Mouse (Mus musculus): ENCODE data around the gene Cmklr1. TPM values are rescaled to one million over a fixed set of nuclear protein-coding genes. Genes with fewer than 3 reads are reported as not detected.

The Cmklr1 gene
- total and polyA plus RNA-seq, 3 experiments: 22.0 to 42.0 (median 28.5) TPM

DNA sequence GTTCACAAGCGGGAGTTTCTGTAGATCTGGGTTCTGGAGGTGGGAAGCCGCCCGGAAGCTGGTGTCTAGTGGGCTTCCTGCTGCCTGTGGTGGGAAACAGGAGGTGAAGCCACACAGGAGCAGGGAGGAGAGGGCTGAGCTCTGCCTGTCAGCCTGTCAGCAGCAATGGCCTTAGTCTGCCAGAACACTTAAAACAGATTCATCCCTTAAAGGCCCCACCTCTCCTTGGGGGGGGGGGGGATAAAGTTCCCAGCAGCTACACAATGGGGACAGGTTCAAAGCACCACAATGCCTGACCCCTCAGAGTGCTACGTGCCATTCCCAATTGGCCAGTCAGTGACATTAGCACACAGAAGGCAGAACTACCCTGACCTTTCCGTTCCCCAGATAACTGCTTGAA lies 2.0 kb upstream of the Cmklr1 start:
- H3K27ac ChIP-seq: no peak overlapping the region
- no peaks in the 10 kb centered on the region for H3K79me2 ChIP-seq (replicated peaks; ENCODE audit: control insufficient read depth, insufficient read depth, low read length)
- peaks cover 8% of the 10 kb centered on the region for H3K4me1 ChIP-seq (ENCODE audit: control insufficient read depth, insufficient read depth, low read length)
- no peaks in the 10 kb centered on the region for H3K27me3 ChIP-seq (ENCODE audit: control insufficient read depth, insufficient read depth, low read length)
- no peak overlapping the region for H3K9ac ChIP-seq (ENCODE audit: low read depth, low read length)
- intact Hi-C loops (cut with DNase I): loop anchor here (5.0 kb wide), 1 partner anchor 45 kb away; no protein-coding TSS in a partner anchor
- 22% methylated on average over 5 of the region's 5 CpGs for WGBS
- H3K4me3 ChIP-seq: no peak overlapping the region
- no peaks in the 10 kb centered on the region for H3K36me3 ChIP-seq (ENCODE audit: control insufficient read depth, insufficient read depth, low read length)
- peak in 1 of 2 experiments; percentile 24 for DNase-seq
- no peak for TF ChIP-seq EP300 (IDR thresholded peaks at IDR 0.05; ENCODE audit: insufficient read depth, low read depth, low read length)
- TF ChIP-seq POLR2A (IDR thresholded peaks at IDR 0.05; ENCODE audit: insufficient read depth, low read depth, low read length): no peak
- TF ChIP-seq CTCF (IDR thresholded peaks at IDR 0.05): no peak

- peak overlapping the region; percentile 42 for H3K4me3 ChIP-seq
- 60% methylated on average over 5 of the region's 5 CpGs for WGBS
- no peaks in the 10 kb centered on the region for H3K27me3 ChIP-seq (ENCODE audit: control insufficient read depth, insufficient read depth, low read length)
- intact Hi-C loops (cut with DNase I): loop anchor here (2.0 kb wide), 1 partner anchor 14 kb away; no protein-coding TSS in a partner anchor
- peaks cover 8% of the 10 kb centered on the region for H3K4me1 ChIP-seq (ENCODE audit: control insufficient read depth, insufficient read depth, low read length)
- peak overlapping the region; percentile 43 for H3K9ac ChIP-seq (ENCODE audit: low read depth, low read length)
- TF ChIP-seq CTCF (IDR thresholded peaks at IDR 0.05): no peak
- TF ChIP-seq EP300 (IDR thresholded peaks at IDR 0.05; ENCODE audit: insufficient read depth, low read depth, low read length): peak; percentile 46; the same call in 1 of the 2 replicates
- TF ChIP-seq POLR2A (IDR thresholded peaks at IDR 0.05; ENCODE audit: insufficient read depth, low read depth, low read length): 0 out of 2 replicates have a peak, but pooled peaks have one; percentile 23
- H3K27ac ChIP-seq: peak overlapping the region; percentile 78
- no peaks in the 10 kb centered on the region for H3K36me3 ChIP-seq (ENCODE audit: control insufficient read depth, insufficient read depth, low read length)
- DNase-seq: peak in 1 of 2 experiments; percentile 37
- H3K79me2 ChIP-seq (replicated peaks; ENCODE audit: control insufficient read depth, insufficient read depth, low read length): no peaks in the 10 kb centered on the region
These were observed 1.5 kb downstream of the Cmklr1 start for GRCm38 (mm10) chr5:113648647-113649211.

- Histone ChIP-seq H3K79me2 (replicated peaks; ENCODE audit: control insufficient read depth, insufficient read depth, low read length) (no peaks in the 10 kb centered on the region), H3K27me3 (ENCODE audit: control insufficient read depth, insufficient read depth, low read length) (no peaks in the 10 kb centered on the region), H3K4me1 (ENCODE audit: control insufficient read depth, insufficient read depth, low read length) (peaks cover 11% of the 10 kb centered on the region), H3K4me3 (no peak overlapping the region), H3K9ac (ENCODE audit: low read depth, low read length) (no peak overlapping the region), H3K36me3 (ENCODE audit: control insufficient read depth, insufficient read depth, low read length) (no peaks in the 10 kb centered on the region), H3K27ac (no peak overlapping the region)
- WGBS: 78% methylated on average over 8 of the region's 8 CpGs
- no peak for TF ChIP-seq CTCF (IDR thresholded peaks at IDR 0.05)
- TF ChIP-seq POLR2A (IDR thresholded peaks at IDR 0.05; ENCODE audit: insufficient read depth, low read depth, low read length): 0 out of 2 replicates have a peak, but pooled peaks have one; percentile 26
- TF ChIP-seq EP300 (IDR thresholded peaks at IDR 0.05; ENCODE audit: insufficient read depth, low read depth, low read length): no peak
- intact Hi-C loops (cut with DNase I): no loop called here
- DNase-seq: peak in 1 of 2 experiments; percentile 25
These were observed 3.1 kb downstream of the Cmklr1 start for GRCm38 (mm10) chr5:113647141-113647540.

DNA sequence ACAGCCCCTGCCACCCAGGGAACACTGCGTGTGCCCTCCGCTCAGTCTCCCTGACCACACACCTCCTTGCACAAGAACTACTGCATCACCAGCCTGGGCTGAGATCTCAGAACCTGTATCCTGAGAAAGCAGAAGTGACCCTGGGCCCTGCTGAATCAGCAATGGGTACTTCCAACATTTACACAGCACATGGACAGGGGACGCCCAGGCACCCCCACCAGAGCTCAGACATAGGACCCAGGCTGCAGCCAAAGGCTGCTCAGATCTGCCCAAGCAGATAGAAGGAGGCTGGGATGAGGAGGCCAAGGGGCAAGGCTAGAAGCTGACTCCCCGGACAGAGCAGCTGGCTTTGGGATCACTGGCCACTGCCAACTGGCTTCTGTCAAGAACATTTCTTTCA lies 5.7 kb downstream of the Cmklr1 start:
- Histone ChIP-seq H3K79me2 (replicated peaks; ENCODE audit: control insufficient read depth, insufficient read depth, low read length) (no peaks in the 10 kb centered on the region), H3K9ac (ENCODE audit: low read depth, low read length) (no peak overlapping the region), H3K4me1 (ENCODE audit: control insufficient read depth, insufficient read depth, low read length) (peaks cover 7% of the 10 kb centered on the region), H3K27me3 (ENCODE audit: control insufficient read depth, insufficient read depth, low read length) (no peaks in the 10 kb centered on the region), H3K36me3 (ENCODE audit: control insufficient read depth, insufficient read depth, low read length) (no peaks in the 10 kb centered on the region), H3K4me3 (no peak overlapping the region), H3K27ac (no peak overlapping the region; the same call in 1 of the 2 replicates)
- TF ChIP-seq POLR2A (IDR thresholded peaks at IDR 0.05; ENCODE audit: insufficient read depth, low read depth, low read length) (no peak), CTCF (IDR thresholded peaks at IDR 0.05) (no peak), EP300 (IDR thresholded peaks at IDR 0.05; ENCODE audit: insufficient read depth, low read depth, low read length) (no peak)
- intact Hi-C loops (cut with DNase I): no loop called here
- WGBS: 72% methylated on average over 4 of the region's 4 CpGs
- DNase-seq: peak; percentile 65 to 70

- Histone ChIP-seq H3K79me2 (replicated peaks; ENCODE audit: control insufficient read depth, insufficient read depth, low read length) (no peaks in the 10 kb centered on the region), H3K4me1 (ENCODE audit: control insufficient read depth, insufficient read depth, low read length) (peaks cover 7% of the 10 kb centered on the region), H3K27ac (no peak overlapping the region), H3K27me3 (ENCODE audit: control insufficient read depth, insufficient read depth, low read length) (no peaks in the 10 kb centered on the region), H3K9ac (ENCODE audit: low read depth, low read length) (no peak overlapping the region), H3K4me3 (no peak overlapping the region), H3K36me3 (ENCODE audit: control insufficient read depth, insufficient read depth, low read length) (no peaks in the 10 kb centered on the region)
- intact Hi-C loops (cut with DNase I): no loop called here
- TF ChIP-seq POLR2A (IDR thresholded peaks at IDR 0.05; ENCODE audit: insufficient read depth, low read depth, low read length): no peak
- DNase-seq: peak in 1 of 2 experiments; percentile 28
- 60% methylated on average over 18 of the region's 18 CpGs for WGBS
These were observed 6.9 kb downstream of the Cmklr1 start for GRCm38 (mm10) chr5:113643107-113643848.

DNA sequence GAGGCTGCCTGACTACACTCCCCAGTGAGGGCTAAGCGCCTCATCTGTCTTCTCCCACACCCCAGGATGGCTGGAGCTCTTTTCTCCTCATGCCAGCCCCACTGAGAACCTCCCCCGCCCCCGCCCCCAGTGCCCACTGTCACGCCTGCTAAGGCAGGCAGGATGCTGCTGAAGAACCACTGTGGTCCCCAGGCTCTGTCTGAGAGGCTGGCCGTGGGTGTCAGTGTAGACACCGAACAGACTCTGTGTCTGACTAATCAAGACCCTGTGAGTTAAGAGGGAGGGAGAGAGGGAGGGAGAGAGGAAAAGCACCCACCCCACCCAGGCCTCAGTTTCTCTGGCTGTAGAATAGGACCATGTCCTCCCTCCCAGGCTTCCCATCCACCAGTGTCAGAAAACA lies 9.2 kb downstream of the Cmklr1 start:
- peak in 1 of 2 experiments; percentile 20 for DNase-seq
- peaks cover 9% of the 10 kb centered on the region for H3K4me1 ChIP-seq (ENCODE audit: control insufficient read depth, insufficient read depth, low read length)
- H3K79me2 ChIP-seq (replicated peaks; ENCODE audit: control insufficient read depth, insufficient read depth, low read length): no peaks in the 10 kb centered on the region
- no peak overlapping the region for H3K9ac ChIP-seq (ENCODE audit: low read depth, low read length)
- H3K36me3 ChIP-seq (ENCODE audit: control insufficient read depth, insufficient read depth, low read length): no peaks in the 10 kb centered on the region
- intact Hi-C loops (cut with DNase I): no loop called here
- TF ChIP-seq CTCF (IDR thresholded peaks at IDR 0.05): no peak
- no peak for TF ChIP-seq EP300 (IDR thresholded peaks at IDR 0.05; ENCODE audit: insufficient read depth, low read depth, low read length)
- H3K27ac ChIP-seq: no peak overlapping the region
- WGBS: 69% methylated on average over 6 of the region's 6 CpGs
- no peaks in the 10 kb centered on the region for H3K27me3 ChIP-seq (ENCODE audit: control insufficient read depth, insufficient read depth, low read length)
- H3K4me3 ChIP-seq: no peak overlapping the region
